Mouse (Mus musculus) neural tube, embryonic 12.5 days (tissue): ENCODE measurements around the gene Adcy5. TPM values are rescaled to one million over a fixed set of nuclear protein-coding genes. Genes with fewer than 3 reads are reported as not detected.
A peak's percentile ranks its signal among the peaks of the same experiment; 100 is the strongest.

Experiments
- ATAC-seq: fragments of 200-750 bp; cut with Nextera tagmentation; 2 replicates; pipeline ENCODE4 v1.8.0; 2017; ENCODE audit warnings: low read depth, mild to moderate bottlenecking, moderate TSS enrichment, moderate library complexity; ENCODE audit not compliant: low FRiP score
- H3K27ac ChIP-seq: fragments of 300-500 bp; sonication (generic); 2 replicates; pipeline ENCODE4 v1.5.1; 2016
- H3K27me3 ChIP-seq: fragments of 300-500 bp; sonication (generic); replicated peaks from 2 replicates; pipeline ENCODE4 v1.6.1; 2016; ENCODE audit warnings: mild to moderate bottlenecking
- H3K36me3 ChIP-seq: fragments of 300-500 bp; sonication (generic); 2 replicates; pipeline ENCODE4 v1.6.1; 2016; ENCODE audit warnings: mild to moderate bottlenecking
- H3K4me1 ChIP-seq: fragments of 300-500 bp; sonication (generic); 2 replicates; pipeline ENCODE4 v1.6.1; 2016
- H3K4me2 ChIP-seq: fragments of 300-500 bp; sonication (generic); replicated peaks from 2 replicates; pipeline ENCODE4 v1.6.1; 2016; ENCODE audit warnings: mild to moderate bottlenecking
- H3K4me3 ChIP-seq: fragments of 300-500 bp; sonication (generic); 2 replicates; pipeline ENCODE4 v1.5.1; 2016
- H3K9ac ChIP-seq: fragments of 300-500 bp; sonication (generic); 2 replicates; pipeline ENCODE4 v1.6.1; 2016; ENCODE audit warnings: mild to moderate bottlenecking
- H3K9me3 ChIP-seq: fragments of 300-500 bp; sonication (generic); 2 replicates; pipeline ENCODE4 v1.6.1; 2016; ENCODE audit warnings: mild to moderate bottlenecking
- WGBS: fragments of 180-500 bp; shearing (Covaris S2); methylation state at CpG from one replicate; pipeline ENCODE4 v1.1.7; 2016; 5-methylcytosine and 5-hydroxymethylcytosine counted together
- polyA plus RNA-seq: library from polyadenylated mRNA; unstranded; fragments of >200 nt; fragmentation: Nextera tagmentation; extraction: Ambion mirVana; gene quantifications from 2 replicates; pipeline ENCODE4 v1.2.1, GENCODE M21; 2016

The Adcy5 gene
- 3.6 and 3.8 TPM in 2 replicates for polyA plus RNA-seq

DNA sequence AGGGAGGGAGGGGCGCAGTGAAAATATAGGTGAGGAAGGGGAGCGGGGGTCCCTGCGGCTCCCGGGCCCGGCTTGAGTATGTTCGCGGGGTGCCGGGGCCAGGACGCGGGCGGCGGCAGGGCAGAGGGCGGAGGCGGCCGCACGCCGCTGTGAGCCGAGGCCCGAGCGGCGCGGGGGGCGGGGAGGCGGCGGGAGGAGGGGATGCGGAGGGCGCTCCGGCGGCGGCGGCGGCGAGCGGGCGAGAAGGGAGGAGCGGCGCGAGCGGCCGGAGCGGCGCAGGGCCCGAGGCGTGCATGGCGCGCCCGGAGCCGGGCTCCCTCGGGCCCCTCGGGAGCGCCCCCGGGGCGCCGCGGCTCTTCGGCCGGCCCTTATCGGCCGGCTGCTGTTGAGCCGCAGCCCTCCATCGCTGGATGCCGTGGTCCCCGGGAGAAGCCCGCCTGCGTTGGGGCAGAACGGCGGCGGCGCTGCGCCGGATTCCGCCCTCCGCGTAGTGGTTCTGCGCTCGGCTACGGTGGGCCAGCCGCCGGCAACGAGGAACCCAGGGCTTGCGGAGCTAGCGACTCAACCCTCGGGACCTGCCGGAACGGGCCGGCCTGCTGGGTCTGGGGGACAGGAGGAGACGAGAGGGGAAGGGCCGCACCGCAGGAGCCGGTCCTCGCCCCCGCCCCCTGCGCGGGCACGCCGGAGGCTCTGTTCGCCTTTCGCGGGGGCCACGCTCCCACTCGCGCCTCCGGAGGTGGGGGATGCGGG lies at the start of gene Adcy5:
TSS of gene Adcy5 (plus strand) at position 237 of the 750 bp plus-strand sequence.
- peak; percentile 63 for ATAC-seq
- H3K27me3 ChIP-seq = peaks cover 44% of the 10 kb centered on the region
- 1% methylated on average over 74 of the region's 104 CpGs for WGBS
- peak within 1 kb of the TSS; percentile 87 for H3K9ac ChIP-seq
- H3K27ac ChIP-seq = peak within 1 kb of the TSS; percentile 57; the same call in 1 of the 2 replicates
- peaks cover 47% of the 10 kb centered on the region for H3K4me1 ChIP-seq
- H3K4me3 ChIP-seq = peak within 1 kb of the TSS; percentile 74
- H3K4me2 ChIP-seq = peak within 1 kb of the TSS; percentile 97
- no peaks in the 10 kb centered on the region for H3K9me3 ChIP-seq
- H3K36me3 ChIP-seq = no peaks in the 10 kb centered on the region

GRCm38 (mm10) chr16:35107985-35108384 lies 46.7 kb upstream of the Adcy5 start:
- H3K9me3 ChIP-seq = no peaks in the 10 kb centered on the region
- no peak overlapping the region for H3K4me3 ChIP-seq
- ATAC-seq = no peak
- peaks cover 7% of the 10 kb centered on the region for H3K4me1 ChIP-seq
- H3K36me3 ChIP-seq = 0 out of 2 replicates have a peak, but pooled peaks cover 10% of the 10 kb centered on the region
- 69% methylated on average over 6 of the region's 6 CpGs for WGBS
- no peak overlapping the region for H3K27ac ChIP-seq
- H3K9ac ChIP-seq = no peak overlapping the region
- no peaks in the 10 kb centered on the region for H3K27me3 ChIP-seq
- no peak overlapping the region for H3K4me2 ChIP-seq

DNA sequence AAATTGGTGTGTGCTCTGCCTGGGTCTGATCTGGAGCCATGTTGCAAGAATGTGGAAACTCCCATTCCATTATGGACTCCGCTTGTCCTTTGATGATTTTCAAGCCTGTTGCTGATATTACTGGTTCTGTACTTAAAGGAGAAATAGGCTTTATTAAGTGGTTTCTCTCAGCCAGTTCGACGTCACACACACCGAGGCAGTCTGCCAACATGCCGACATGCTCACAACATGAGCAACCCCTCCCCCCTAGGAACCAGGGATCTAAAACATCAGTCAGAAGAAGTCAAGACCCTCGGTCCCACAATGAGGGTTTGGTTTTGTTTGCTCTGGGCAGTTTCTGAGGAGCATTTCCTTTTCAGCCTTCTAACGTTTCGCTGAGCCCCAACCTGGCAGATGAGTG lies 45.5 kb upstream of the Adcy5 start:
- Histone ChIP-seq H3K36me3 (0 out of 2 replicates have a peak, but pooled peaks cover 10% of the 10 kb centered on the region), H3K9me3 (no peaks in the 10 kb centered on the region), H3K27me3 (no peaks in the 10 kb centered on the region), H3K4me3 (no peak overlapping the region), H3K27ac (no peak overlapping the region), H3K4me1 (peaks cover 7% of the 10 kb centered on the region), H3K9ac (no peak overlapping the region), H3K4me2 (no peak overlapping the region)
- no peak for ATAC-seq
- WGBS = 55% methylated on average over 8 of the region's 8 CpGs

- 0 out of 2 replicates have a peak, but pooled peaks cover 7% of the 10 kb centered on the region for H3K36me3 ChIP-seq
Observed at GRCm38 (mm10) chr16:35109656-35110291, 44.9 kb upstream of the Adcy5 start.

GRCm38 (mm10) chr16:35110410-35111142 lies 44.1 kb upstream of the Adcy5 start:
- peak overlapping the region; percentile 27 for H3K9ac ChIP-seq
- peak overlapping the region; percentile 47 for H3K4me2 ChIP-seq
- ATAC-seq = peak; percentile 94
- H3K27me3 ChIP-seq = no peaks in the 10 kb centered on the region
- 25% methylated on average over 10 of the region's 10 CpGs for WGBS
- 0 out of 2 replicates have a peak, but pooled peaks cover 7% of the 10 kb centered on the region for H3K36me3 ChIP-seq
- H3K9me3 ChIP-seq = no peaks in the 10 kb centered on the region
- H3K27ac ChIP-seq = no peak overlapping the region
- peaks cover 7% of the 10 kb centered on the region for H3K4me1 ChIP-seq
- no peak overlapping the region for H3K4me3 ChIP-seq

More at GRCm38 (mm10) chr16:35109656-35110291, 44.9 kb upstream of the Adcy5 start:
- Histone ChIP-seq H3K9ac (no peak overlapping the region), H3K27ac (no peak overlapping the region), H3K9me3 (no peaks in the 10 kb centered on the region), H3K4me1 (peaks cover 7% of the 10 kb centered on the region), H3K4me2 (no peak overlapping the region), H3K4me3 (no peak overlapping the region), H3K27me3 (no peaks in the 10 kb centered on the region)
- ATAC-seq = no peak
- 30% methylated on average over 7 of the region's 7 CpGs for WGBS

DNA sequence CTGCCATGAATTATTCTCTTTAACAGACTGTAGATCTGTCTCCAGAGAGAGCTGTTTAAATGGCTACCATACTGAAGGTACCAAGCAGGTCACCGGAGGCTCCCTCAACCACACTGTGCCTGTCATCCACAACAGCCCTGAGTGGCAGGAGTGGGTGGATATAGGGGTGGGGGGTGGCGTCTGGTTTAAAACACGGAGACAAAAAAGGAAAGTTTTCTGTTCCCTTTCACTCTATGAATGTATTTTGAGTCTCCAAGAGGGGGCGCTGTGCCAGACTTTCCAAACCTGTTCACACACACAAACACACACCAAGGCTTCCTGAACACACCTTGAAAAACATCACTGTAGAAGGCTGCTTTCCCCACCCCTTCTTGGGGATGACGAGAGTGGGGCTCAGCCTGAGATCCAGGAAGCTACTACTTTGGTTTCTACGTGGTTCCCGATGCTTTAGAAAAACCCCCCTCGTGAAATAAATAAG lies 43.5 kb upstream of the Adcy5 start:
- 0 out of 2 replicates have a peak, but pooled peaks cover 7% of the 10 kb centered on the region for H3K36me3 ChIP-seq
- H3K4me2 ChIP-seq = no peak overlapping the region
- H3K9me3 ChIP-seq = no peaks in the 10 kb centered on the region
- peak; percentile 48 for ATAC-seq
- no peak overlapping the region for H3K27ac ChIP-seq
- H3K9ac ChIP-seq = no peak overlapping the region
- 71% methylated on average over 8 of the region's 8 CpGs for WGBS
- no peaks in the 10 kb centered on the region for H3K27me3 ChIP-seq
- H3K4me3 ChIP-seq = no peak overlapping the region
- peaks cover 7% of the 10 kb centered on the region for H3K4me1 ChIP-seq

DNA sequence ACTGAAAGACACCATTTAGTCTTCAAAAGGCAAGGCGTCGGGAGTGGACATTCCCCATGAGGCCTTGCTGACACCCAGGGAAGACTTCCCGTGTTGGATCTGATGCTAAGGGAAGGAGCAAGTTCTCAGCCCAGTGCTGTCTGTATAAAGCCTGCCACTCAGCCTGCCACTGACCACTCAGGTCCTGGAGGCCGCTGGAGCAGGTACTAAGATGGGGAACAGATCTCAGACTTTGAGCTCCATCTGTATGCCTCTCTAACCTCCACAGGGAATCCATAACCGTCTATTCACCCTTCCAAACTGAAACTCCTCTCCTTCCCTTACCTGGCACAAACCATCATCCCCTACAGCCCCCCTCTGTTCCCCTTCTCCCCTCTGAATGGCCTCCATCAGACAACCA lies 41.2 kb upstream of the Adcy5 start:
- H3K9me3 ChIP-seq = no peaks in the 10 kb centered on the region
- no peak overlapping the region for H3K4me3 ChIP-seq
- peaks cover 7% of the 10 kb centered on the region for H3K4me1 ChIP-seq
- no peaks in the 10 kb centered on the region for H3K27me3 ChIP-seq
- no peak overlapping the region for H3K4me2 ChIP-seq
- no peak for ATAC-seq
- 87% methylated on average over 5 of the region's 5 CpGs for WGBS
- no peak overlapping the region for H3K27ac ChIP-seq
- H3K36me3 ChIP-seq = 0 out of 2 replicates have a peak, but pooled peaks cover under 1% of the 10 kb centered on the region
- no peak overlapping the region for H3K9ac ChIP-seq

GRCm38 (mm10) chr16:35116328-35116956 lies 38.2 kb upstream of the Adcy5 start:
- WGBS = 91% methylated on average over 7 of the region's 7 CpGs
- Histone ChIP-seq H3K9ac (no peak overlapping the region), H3K4me2 (no peak overlapping the region), H3K36me3 (no peaks in the 10 kb centered on the region), H3K4me3 (no peak overlapping the region), H3K4me1 (no peaks in the 10 kb centered on the region), H3K9me3 (no peaks in the 10 kb centered on the region), H3K27ac (no peak overlapping the region), H3K27me3 (no peaks in the 10 kb centered on the region)
- no peak for ATAC-seq

- Histone ChIP-seq H3K9ac (no peak overlapping the region), H3K4me3 (no peak overlapping the region), H3K27ac (no peak overlapping the region), H3K36me3 (no peaks in the 10 kb centered on the region), H3K9me3 (no peaks in the 10 kb centered on the region), H3K27me3 (no peaks in the 10 kb centered on the region), H3K4me2 (no peak overlapping the region), H3K4me1 (no peaks in the 10 kb centered on the region)
- ATAC-seq = no peak
- 66% methylated on average over 7 of the region's 7 CpGs for WGBS
Observed at GRCm38 (mm10) chr16:35117436-35117835, 37.2 kb upstream of the Adcy5 start.

GRCm38 (mm10) chr16:35120603-35121002 lies 34.1 kb upstream of the Adcy5 start:
- 84% methylated on average over 4 of the region's 4 CpGs for WGBS
- Histone ChIP-seq H3K4me1 (no peaks in the 10 kb centered on the region), H3K9ac (no peak overlapping the region), H3K4me2 (no peak overlapping the region), H3K4me3 (no peak overlapping the region), H3K9me3 (no peaks in the 10 kb centered on the region), H3K27me3 (no peaks in the 10 kb centered on the region), H3K36me3 (no peaks in the 10 kb centered on the region), H3K27ac (no peak overlapping the region)
- ATAC-seq = no peak

DNA sequence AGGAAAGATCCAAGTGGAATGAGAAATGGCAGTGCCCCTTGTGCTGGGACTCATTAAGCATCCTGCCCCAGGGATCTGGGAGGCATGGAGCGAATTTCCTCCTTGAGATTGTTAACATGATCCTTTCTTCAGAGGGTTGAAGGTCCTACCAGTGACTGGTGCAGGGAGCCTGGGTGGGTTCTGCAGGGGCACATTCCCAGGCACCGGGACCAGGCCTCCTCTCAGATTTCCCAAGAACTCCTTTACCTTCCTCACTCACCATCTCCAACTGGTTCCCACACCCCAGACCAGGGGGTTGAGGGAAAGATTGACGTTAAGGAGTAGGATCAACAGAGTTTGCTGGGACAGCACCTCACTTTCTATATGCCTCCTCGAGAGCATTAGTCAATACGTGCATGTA lies 27.4 kb upstream of the Adcy5 start:
- H3K36me3 ChIP-seq = no peaks in the 10 kb centered on the region
- no peak overlapping the region for H3K27ac ChIP-seq
- ATAC-seq = no peak
- no peak overlapping the region for H3K4me3 ChIP-seq
- H3K9ac ChIP-seq = no peak overlapping the region
- WGBS = 87% methylated on average over 5 of the region's 5 CpGs
- no peaks in the 10 kb centered on the region for H3K27me3 ChIP-seq
- H3K4me1 ChIP-seq = no peaks in the 10 kb centered on the region
- no peaks in the 10 kb centered on the region for H3K9me3 ChIP-seq
- no peak overlapping the region for H3K4me2 ChIP-seq
